Mouse (Mus musculus) heart, postnatal 0 days (tissue): ENCODE data around the gene Khnyn.

Source experiments
- CTCF ChIP-seq: IDR thresholded peaks from 2 replicates; pipeline ENCODE4 v1.5.1; 2016; ENCODE audit warnings: antibody characterized with exemption, control low read depth, low read depth
- EP300 ChIP-seq: IDR thresholded peaks from 2 replicates; pipeline ENCODE4 v1.6.1; 2016; ENCODE audit warnings: antibody characterized with exemption, low read depth

DNA sequence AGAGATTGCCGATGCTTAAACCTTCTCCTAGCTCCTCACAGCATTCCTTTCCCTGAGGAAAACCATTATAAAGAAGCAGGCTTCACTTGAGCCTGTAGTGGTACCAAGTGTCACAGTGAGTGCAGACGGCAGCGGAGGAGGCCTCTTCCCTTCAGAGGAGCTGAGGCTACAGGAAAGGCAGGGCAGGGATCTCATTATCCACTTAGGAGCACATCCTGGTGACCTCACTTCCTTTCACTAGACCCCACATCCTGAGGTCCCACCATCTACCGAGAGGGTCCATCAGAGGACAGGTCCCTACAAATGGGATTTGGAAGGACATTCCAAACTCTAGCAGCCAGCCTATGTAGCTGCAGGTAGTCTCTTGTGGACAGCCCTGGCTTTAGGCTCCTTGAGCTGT, 27.2 kb upstream of the Khnyn start:
- TF ChIP-seq CTCF: no peak
- TF ChIP-seq EP300: no peak
